Mouse (Mus musculus): ENCODE data around the gene Srpk2. TPM values are rescaled to one million over a fixed set of nuclear protein-coding genes. Genes with fewer than 3 reads are reported as not detected.
A peak's percentile ranks its signal among the peaks of the same experiment; 100 is the strongest.

Srpk2 gene
- polyA plus RNA-seq, 1 experiment from 2014 or later: 101 TPM

DNA sequence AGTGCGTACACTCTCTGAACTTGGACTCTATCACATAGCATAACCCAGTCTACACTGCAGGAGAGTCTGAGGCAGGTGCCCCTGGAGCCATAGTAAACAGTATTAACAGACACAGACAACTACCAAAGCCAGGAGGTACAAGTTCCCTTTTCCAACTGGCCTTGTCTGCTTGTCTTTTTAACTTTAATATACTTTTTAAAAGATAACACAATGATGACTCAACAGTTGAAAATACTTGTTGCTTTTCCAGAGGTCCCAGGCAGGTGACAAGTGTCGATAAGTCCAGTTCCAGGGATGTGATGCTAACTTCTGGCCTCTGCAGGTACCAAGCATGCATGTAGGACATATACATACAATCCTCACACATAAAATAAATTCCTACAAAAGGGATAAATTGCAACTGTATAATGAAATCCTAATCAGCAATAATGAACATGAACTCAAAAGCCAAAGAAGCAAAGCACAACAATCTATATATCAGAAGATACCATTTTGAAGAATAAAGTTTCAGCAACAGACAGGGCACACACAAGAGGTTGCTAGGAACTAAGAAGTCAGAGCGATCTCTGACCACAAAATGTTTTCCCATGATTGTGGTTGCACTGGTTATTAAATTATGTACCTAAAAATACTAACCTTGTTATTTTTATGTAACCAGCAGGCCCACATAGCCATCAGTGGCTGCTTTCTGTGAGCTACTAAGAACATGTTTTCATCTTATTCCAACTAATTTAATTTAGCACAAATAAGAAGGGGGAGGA, 105.1 kb downstream of the Srpk2 start:
- Histone ChIP-seq H3K4me2 (ENCODE audit: low read length) (no peak overlapping the region), H3K9me3 (ENCODE audit: control insufficient read depth, low read length) (no peaks in the 10 kb centered on the region), H3K9ac (replicated peaks; ENCODE audit: low read depth, low read length) (no peak overlapping the region), H3K36me3 (ENCODE audit: control insufficient read depth, insufficient read depth) (no peaks in the 10 kb centered on the region), H3K27ac (ENCODE audit: low read length) (no peak overlapping the region), H3K4me1 (replicated peaks; ENCODE audit: control insufficient read depth, insufficient read depth, low read length) (0 out of 2 replicates have a peak, but pooled peaks cover 3% of the 10 kb centered on the region), H3K27me3 (replicated peaks; ENCODE audit: control insufficient read depth, insufficient read depth, low read length) (no peaks in the 10 kb centered on the region), H3K4me3 (replicated peaks; ENCODE audit: low read length) (no peak overlapping the region)
- WGBS: 90% methylated on average over 3 of the region's 3 CpGs
- no peak for ATAC-seq

DNA sequence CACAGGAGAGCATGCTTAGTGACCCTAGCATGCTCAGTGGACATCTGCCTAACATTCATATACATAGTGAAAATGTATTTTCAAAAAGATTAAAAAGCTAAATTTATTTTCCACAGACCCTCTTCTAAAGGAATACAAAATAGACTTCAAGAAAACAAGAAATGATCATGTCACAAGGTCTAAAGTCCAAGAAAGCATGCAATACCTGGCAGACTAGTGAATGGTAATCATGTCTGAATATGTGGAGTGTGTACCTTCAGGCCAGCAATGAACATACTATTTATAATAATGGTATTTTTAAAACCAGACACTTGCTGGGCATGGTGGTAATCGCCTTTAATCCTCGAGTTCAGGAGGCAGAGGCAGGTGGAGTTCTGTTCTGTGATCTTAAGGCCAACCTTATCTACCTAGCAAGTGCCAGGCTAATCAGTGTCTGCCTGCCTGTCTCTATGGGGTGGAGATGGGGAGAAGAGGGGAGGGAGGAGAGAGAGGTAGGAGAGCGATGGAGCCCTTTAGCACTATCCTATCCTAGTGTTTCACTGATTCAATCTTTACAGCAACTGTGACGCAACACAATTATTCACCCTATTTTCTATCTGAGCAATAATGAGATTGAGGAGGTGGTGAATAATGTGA, 106.0 kb downstream of the Srpk2 start:
- WGBS: 87% methylated on average over 4 of the region's 4 CpGs
- Histone ChIP-seq H3K4me3 (replicated peaks; ENCODE audit: low read length) (no peak overlapping the region), H3K27ac (ENCODE audit: low read length) (no peak overlapping the region), H3K9me3 (ENCODE audit: control insufficient read depth, low read length) (peaks cover 5% of the 10 kb centered on the region; the same call in 1 of the 2 replicates), H3K4me2 (ENCODE audit: low read length) (no peak overlapping the region), H3K9ac (replicated peaks; ENCODE audit: low read depth, low read length) (no peak overlapping the region), H3K36me3 (ENCODE audit: control insufficient read depth, insufficient read depth) (no peaks in the 10 kb centered on the region), H3K27me3 (replicated peaks; ENCODE audit: control insufficient read depth, insufficient read depth, low read length) (no peaks in the 10 kb centered on the region), H3K4me1 (replicated peaks; ENCODE audit: control insufficient read depth, insufficient read depth, low read length) (0 out of 2 replicates have a peak, but pooled peaks cover 3% of the 10 kb centered on the region)
- ATAC-seq: no peak

DNA sequence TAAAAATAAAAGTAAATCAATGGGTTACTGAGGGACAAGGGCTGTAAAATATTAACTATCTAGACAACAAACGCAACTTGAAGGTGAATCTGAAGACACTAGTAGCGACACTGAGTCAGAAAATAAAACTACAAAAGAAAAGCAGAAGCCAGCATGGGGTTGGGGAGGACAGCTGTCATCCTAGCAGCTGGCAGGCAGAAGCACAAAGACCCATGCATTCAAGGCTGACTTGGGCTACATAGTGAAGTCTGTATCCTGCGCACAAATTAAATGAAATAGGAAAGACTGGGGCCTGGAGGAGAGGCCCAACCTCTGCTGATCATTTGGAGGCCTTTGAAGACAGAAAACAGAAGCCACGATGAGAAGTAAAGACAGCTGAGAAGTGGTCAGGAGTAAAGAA, 106.6 kb downstream of the Srpk2 start:
- H3K4me3 ChIP-seq (replicated peaks; ENCODE audit: low read length): no peak overlapping the region
- no peak overlapping the region for H3K27ac ChIP-seq (ENCODE audit: low read length)
- 0 out of 2 replicates have a peak, but pooled peaks cover 3% of the 10 kb centered on the region for H3K4me1 ChIP-seq (replicated peaks; ENCODE audit: control insufficient read depth, insufficient read depth, low read length)
- H3K36me3 ChIP-seq (ENCODE audit: control insufficient read depth, insufficient read depth): no peaks in the 10 kb centered on the region
- peaks cover 5% of the 10 kb centered on the region; the same call in 1 of the 2 replicates for H3K9me3 ChIP-seq (ENCODE audit: control insufficient read depth, low read length)
- H3K4me2 ChIP-seq (ENCODE audit: low read length): no peak overlapping the region
- WGBS: 49% methylated on average over 4 of the region's 4 CpGs
- H3K9ac ChIP-seq (replicated peaks; ENCODE audit: low read depth, low read length): no peak overlapping the region
- peak; percentile 23; the same call in 1 of the 2 replicates for ATAC-seq
- no peaks in the 10 kb centered on the region for H3K27me3 ChIP-seq (replicated peaks; ENCODE audit: control insufficient read depth, insufficient read depth, low read length)

DNA sequence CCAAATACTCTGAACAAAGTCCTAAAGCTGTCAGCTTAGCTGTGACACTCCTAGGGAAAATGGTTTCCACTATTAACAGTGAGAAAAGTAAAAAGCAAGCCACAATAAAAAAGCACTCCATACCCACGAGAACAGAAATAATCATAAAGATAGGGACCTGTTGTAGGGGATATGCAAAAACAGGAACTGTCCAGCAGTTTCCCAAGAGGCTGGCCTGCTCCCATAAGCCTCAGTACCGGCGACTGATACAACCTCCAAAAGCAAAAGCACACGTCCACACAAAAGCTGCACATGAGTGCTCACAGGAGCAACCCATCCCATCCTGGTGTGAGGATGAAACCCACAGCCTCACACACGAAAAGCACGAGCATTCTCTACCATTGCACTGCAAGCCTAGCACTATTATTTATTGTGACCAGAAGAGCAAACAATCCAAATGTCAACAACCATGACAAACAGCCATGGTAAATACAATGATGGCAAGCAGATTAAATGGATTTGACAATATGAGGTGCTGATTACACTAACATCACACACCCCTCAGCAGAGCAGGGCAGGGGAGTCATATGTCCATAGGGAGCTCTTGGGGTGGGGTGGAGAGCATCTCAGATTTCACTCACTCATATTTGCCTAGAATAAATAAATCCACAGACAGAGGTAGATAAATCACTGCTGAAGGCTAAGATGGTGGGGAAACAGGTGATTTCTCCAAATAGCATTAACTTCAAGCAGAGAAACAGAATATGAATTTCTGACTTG, 107.9 kb downstream of the Srpk2 start:
- ATAC-seq: no peak
- no peaks in the 10 kb centered on the region for H3K27me3 ChIP-seq (replicated peaks; ENCODE audit: control insufficient read depth, insufficient read depth, low read length)
- H3K9ac ChIP-seq (replicated peaks; ENCODE audit: low read depth, low read length): no peak overlapping the region
- H3K4me3 ChIP-seq (replicated peaks; ENCODE audit: low read length): no peak overlapping the region
- WGBS: 80% methylated on average over 6 of the region's 6 CpGs
- no peaks in the 10 kb centered on the region for H3K36me3 ChIP-seq (ENCODE audit: control insufficient read depth, insufficient read depth)
- 0 out of 2 replicates have a peak, but pooled peaks cover 3% of the 10 kb centered on the region for H3K4me1 ChIP-seq (replicated peaks; ENCODE audit: control insufficient read depth, insufficient read depth, low read length)
- H3K9me3 ChIP-seq (ENCODE audit: control insufficient read depth, low read length): peaks cover 5% of the 10 kb centered on the region; the same call in 1 of the 2 replicates
- H3K4me2 ChIP-seq (ENCODE audit: low read length): no peak overlapping the region
- no peak overlapping the region for H3K27ac ChIP-seq (ENCODE audit: low read length)

DNA sequence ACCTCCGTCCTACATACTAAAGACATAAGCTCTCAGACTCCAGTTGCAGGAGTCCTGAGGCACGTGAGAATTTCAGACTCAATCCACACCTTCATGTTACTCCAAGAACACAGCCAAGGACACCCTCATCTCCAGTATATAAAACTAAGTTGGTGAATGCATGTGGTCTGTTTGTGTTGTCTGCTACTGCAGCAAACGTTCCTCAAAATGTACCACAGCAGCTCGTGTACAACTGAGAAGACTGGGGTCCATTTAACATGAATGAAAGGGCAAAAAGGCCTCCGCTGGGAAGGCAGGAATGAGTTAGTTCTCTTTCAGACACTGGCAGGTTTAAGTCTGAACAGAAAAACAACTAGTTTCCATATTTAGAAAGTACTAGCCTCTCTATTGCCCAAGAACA, 110.5 kb downstream of the Srpk2 start:
- Histone ChIP-seq H3K4me2 (ENCODE audit: low read length) (no peak overlapping the region), H3K9ac (replicated peaks; ENCODE audit: low read depth, low read length) (no peak overlapping the region), H3K4me3 (replicated peaks; ENCODE audit: low read length) (no peak overlapping the region), H3K36me3 (ENCODE audit: control insufficient read depth, insufficient read depth) (no peaks in the 10 kb centered on the region), H3K4me1 (replicated peaks; ENCODE audit: control insufficient read depth, insufficient read depth, low read length) (0 out of 2 replicates have a peak, but pooled peaks cover 3% of the 10 kb centered on the region), H3K27ac (ENCODE audit: low read length) (no peak overlapping the region), H3K27me3 (replicated peaks; ENCODE audit: control insufficient read depth, insufficient read depth, low read length) (no peaks in the 10 kb centered on the region), H3K9me3 (ENCODE audit: control insufficient read depth, low read length) (peaks cover 5% of the 10 kb centered on the region; the same call in 1 of the 2 replicates)
- ATAC-seq: no peak
- 96% methylated on average over 5 of the region's 5 CpGs for WGBS

DNA sequence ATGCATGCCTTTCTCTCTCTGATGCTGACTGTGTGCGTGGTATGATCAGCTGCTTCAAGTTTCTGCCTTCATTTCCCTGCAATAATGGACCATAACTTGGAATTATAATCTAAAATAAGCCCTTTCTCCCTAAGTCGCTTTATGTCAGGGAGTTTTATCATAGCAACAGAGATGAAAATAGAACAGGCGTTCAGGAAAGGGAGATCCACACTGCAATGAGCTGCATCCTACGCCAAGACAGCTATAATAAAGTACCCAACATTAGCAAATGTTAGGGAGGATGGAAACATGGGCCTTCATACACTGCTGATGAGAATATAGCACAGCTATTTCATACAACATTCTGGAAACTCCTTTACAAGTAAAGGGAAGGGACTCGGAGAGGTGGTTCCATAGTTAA, 116.2 kb downstream of the Srpk2 start:
- no peak overlapping the region for H3K4me3 ChIP-seq (replicated peaks; ENCODE audit: low read length)
- no peaks in the 10 kb centered on the region for H3K36me3 ChIP-seq (ENCODE audit: control insufficient read depth, insufficient read depth)
- WGBS: 96% methylated on average over 5 of the region's 5 CpGs
- no peaks in the 10 kb centered on the region for H3K9me3 ChIP-seq (ENCODE audit: control insufficient read depth, low read length)
- no peak overlapping the region for H3K9ac ChIP-seq (replicated peaks; ENCODE audit: low read depth, low read length)
- no peaks in the 10 kb centered on the region for H3K27me3 ChIP-seq (replicated peaks; ENCODE audit: control insufficient read depth, insufficient read depth, low read length)
- H3K27ac ChIP-seq (ENCODE audit: low read length): no peak overlapping the region
- ATAC-seq: no peak
- H3K4me2 ChIP-seq (ENCODE audit: low read length): no peak overlapping the region
- no peaks in the 10 kb centered on the region for H3K4me1 ChIP-seq (replicated peaks; ENCODE audit: control insufficient read depth, insufficient read depth, low read length)

DNA sequence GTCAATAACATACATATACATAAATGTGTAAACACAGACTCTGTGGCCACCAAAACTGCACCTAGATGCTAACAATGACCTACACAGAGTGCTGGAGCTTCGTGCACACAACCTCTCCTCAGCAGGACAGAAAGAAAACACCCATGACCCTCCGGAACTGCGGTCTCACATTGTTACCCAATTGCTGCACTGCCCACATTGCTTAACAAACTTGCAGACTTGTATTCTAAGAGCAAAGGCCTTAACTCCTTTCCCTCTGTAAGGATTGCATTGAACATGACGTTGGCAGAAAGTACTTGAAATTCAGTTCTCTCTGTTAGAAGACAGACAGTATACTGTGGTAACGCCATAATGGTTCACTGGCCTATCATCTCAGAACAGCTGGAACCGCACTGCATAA, 118.0 kb downstream of the Srpk2 start:
- no peak for ATAC-seq
- Histone ChIP-seq H3K9me3 (ENCODE audit: control insufficient read depth, low read length) (no peaks in the 10 kb centered on the region), H3K9ac (replicated peaks; ENCODE audit: low read depth, low read length) (no peak overlapping the region), H3K4me2 (ENCODE audit: low read length) (no peak overlapping the region), H3K27me3 (replicated peaks; ENCODE audit: control insufficient read depth, insufficient read depth, low read length) (no peaks in the 10 kb centered on the region), H3K4me3 (replicated peaks; ENCODE audit: low read length) (no peak overlapping the region), H3K4me1 (replicated peaks; ENCODE audit: control insufficient read depth, insufficient read depth, low read length) (no peaks in the 10 kb centered on the region), H3K36me3 (ENCODE audit: control insufficient read depth, insufficient read depth) (no peaks in the 10 kb centered on the region), H3K27ac (ENCODE audit: low read length) (no peak overlapping the region)
- WGBS: 84% methylated on average over 6 of the region's 6 CpGs

DNA sequence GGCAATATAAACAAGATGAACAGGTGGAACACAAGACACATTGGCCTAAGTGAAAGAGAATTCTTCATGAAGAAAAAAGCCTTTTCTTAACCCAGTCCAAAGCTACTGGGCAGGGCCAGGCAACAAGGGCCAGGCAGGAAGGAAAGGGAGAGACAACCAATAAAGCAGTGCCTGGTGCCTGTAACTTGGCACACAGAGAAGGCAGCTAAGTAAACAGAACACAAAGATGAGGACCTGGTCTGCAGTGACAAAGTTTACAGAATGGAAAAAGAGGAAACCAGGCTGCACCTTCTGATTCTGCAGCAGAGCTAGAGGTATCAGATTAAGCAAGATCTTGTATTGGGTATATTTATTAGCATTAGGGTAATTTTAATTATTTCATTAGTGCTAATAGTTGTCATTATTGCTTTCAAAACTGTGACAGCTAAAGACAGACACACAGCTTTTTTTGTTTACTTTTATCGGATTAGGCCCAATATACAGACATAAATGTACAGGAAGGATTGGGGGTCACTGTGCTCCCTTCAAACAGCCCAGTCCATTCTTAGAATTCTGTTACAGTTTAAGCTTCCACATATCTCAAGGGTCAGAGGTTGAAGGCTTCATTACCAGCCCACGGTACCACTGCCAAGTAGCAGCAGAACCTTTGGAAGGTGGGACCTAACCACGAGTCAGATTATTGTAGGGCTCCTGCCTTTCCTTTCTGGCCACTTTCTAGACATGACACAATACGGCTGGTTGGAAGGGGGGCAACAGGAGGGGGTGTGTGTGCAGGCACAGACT, 121.9 kb downstream of the Srpk2 start:
- no peak overlapping the region for H3K9ac ChIP-seq (replicated peaks; ENCODE audit: low read depth, low read length)
- H3K9me3 ChIP-seq (ENCODE audit: control insufficient read depth, low read length): no peaks in the 10 kb centered on the region
- no peak overlapping the region for H3K4me2 ChIP-seq (ENCODE audit: low read length)
- ATAC-seq: no peak
- H3K27ac ChIP-seq (ENCODE audit: low read length): no peak overlapping the region
- no peaks in the 10 kb centered on the region for H3K4me1 ChIP-seq (replicated peaks; ENCODE audit: control insufficient read depth, insufficient read depth, low read length)
- WGBS: 79% methylated on average over 4 of the region's 4 CpGs
- H3K4me3 ChIP-seq (replicated peaks; ENCODE audit: low read length): no peak overlapping the region
- H3K36me3 ChIP-seq (ENCODE audit: control insufficient read depth, insufficient read depth): no peaks in the 10 kb centered on the region
- no peaks in the 10 kb centered on the region for H3K27me3 ChIP-seq (replicated peaks; ENCODE audit: control insufficient read depth, insufficient read depth, low read length)
